Mouse (Mus musculus) right cerebral cortex, adult 2 months (tissue): ENCODE results near the gene Rhno1.

ENCODE experiments used
- DNase-seq, 2 experiments: peaks; one replicate each; pipeline ENCODE4 v3.0.0; 2021 to 2022; ENCODE audit warnings: low spot score in 2 of 2

Gene Rhno1

DNA sequence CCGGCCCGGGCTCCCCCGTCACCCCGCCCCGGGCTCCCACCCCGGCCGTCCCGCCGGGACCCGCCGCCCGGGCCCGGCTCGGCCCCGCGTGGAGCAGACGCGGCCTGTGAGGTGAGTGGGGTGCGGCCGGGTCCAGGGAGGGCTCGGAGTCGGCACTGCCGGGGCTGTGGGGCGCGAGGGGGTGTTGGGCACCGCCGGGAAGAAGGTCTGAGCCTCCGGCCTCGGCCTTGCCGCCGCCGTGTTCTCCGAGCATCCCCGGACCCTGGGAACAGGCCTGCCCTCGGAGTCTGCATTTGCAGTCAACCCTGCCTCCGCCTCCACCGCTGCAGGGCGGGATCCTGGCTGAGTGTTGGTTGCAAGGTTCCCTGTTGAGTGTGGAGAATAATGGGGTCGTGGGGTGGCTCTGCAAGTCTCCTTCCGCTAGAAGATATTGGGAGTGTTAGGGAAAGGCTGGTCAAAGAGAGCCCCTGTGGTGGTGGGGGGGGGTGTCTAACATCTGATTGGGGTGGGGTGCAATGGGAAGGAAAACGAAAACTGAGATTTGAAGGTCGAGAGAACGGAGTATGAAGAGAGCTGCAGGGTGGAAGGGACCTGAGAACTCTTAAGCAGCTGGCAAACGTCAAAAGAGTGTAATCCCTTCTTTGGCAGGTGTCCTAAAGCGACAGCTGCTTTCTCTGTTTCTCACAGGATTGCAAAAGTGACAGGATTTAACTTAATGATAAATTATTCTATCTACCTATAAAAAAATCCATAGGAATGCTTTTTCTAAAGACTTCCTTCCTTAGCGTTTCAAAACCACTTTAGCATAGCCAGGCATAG is 505 bp upstream of the Rhno1 start:
- DNase-seq: no peak

DNA sequence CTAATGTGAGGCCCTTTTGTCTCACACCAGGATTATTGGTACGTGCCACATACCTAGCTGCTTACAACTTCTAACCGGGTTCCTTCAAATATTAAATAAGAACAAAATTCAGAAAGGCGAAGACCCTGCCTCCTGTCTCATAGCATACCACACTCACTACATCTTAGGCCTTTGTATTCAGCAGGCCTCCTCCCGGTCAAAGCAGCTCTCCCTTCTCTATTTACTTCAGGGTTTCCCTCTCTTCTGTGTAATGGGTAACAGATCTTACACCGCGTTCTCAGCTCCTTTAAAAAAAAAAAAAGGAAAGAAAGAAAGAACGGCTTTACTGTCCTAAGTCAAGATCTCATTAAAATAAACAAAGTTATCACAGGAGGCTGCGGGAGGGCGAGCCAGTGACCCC is 810 bp downstream of the Rhno1 start:
- no peak for DNase-seq

DNA sequence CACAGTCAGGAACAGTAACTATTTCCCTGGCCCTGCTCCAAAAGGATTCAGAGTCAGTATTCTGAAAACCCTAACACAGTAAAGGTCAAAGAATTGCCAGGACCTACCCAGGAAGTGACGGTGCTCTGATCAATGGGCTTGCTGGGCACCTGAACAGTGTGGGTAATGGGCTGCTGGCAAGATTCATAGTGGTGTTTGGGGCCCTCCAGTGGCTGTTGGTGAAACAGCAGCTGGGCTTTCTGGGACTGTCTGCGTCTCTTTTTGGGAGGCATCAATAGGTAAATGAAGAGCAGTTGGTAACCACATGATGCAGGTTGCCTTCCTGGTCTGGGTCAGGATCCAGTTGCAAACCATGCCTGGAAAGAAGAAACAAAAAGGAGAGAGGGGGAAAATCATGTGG is 3.7 kb downstream of the Rhno1 start:
- DNase-seq: peak; percentile 84 to 85

DNA sequence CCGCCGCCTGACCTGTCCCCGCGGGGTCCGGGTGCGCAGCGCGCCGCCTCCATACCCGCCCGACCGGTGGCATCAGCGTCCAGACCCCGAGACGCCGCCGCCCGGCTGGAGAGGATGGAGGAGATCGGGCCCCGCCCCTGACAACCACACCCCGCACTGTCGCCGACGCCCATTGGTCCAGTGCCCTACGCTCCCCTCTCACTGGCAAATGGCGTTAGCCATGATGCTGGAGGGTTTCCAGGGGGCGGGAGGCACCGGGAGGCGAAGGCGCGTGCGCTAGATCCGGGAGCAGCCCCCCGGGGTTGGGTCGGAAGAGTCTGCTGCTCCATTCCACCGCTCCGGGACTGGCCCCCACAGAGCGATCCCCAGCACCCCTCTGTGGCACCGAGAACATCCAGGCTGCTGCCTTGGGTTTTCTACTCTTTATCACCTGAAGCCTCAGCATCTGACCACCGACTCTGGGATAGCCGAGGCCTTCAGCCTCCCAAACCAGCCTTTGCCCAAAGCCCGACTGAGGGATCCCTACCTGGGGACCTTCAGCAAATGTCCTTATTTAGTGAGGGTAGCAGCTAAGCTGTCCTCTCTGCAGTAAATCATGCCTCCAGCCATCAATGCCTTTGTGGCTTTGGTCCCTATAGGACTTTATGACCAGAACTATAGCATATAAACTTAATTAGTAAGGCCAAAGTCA is 6.8 kb downstream of the Rhno1 start, which contains the start of gene Tulp3:
Tulp3 (minus strand) TSS at position 126 of the 691 bp plus-strand sequence.
- peak; percentile 96 to 98 for DNase-seq

DNA sequence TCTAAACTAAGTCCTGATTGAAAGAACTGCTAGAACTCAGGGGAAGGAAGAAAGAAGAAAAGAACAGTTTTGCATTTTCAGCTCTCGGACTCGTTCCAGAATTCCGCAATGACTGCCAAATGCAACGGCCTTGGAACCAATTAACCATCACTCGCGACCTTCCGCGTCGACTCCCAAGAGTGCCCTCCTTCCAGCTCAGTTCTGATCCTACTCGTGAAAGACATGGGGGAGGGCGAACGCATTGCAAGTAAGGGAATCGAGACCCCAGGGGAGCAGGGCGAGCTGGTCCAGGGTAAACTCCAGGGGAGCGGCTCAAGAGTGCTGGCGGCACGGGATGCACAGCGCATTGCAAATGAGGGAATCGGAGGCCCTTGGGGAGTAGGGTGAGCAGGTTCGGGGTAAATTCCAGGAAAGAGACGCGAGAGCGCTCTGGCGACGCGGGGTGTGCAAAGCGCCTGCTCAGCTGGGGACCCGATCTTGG is 7.5 kb downstream of the Rhno1 start:
- peak; percentile 47 to 64 for DNase-seq

DNA sequence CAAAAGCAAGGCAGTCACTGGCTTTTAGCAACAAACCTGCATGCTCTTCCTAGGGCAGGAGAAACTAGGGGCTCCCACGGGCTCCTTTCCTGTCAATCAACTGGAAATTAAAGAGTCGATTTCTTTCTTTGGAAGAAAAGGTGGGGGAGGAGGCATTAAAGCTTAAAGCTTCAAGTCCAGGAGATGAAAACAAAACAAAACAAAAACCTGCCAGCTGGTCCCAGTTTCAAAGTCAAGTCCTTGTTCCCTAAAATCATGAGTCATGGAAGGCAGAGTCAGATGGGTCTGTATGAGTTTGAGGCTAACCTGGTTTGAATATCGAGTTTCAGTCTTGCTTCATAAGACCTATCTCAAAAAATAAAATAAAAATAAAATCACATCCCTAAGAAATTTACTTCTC is 8.6 kb downstream of the Rhno1 start:
- no peak for DNase-seq

DNA sequence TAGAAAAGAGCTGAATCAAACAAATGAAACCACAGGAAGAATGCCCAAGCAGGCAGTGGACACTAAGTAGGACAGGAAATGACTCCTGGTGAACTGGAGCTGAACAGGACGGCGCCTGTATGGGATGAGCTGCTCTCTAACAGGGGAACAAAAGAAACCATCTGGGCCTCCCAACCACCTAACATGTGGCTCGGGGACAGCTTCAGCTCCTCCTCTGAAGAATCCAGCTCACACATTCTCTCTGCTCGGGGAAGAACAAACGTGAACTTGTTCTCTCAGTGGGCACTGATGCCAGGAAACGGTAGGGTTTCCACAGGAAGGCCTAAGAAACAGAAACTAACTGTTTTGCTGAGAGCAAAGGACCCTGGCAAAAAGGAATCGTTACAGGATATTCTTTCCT is 13.0 kb downstream of the Rhno1 start:
- no peak for DNase-seq

DNA sequence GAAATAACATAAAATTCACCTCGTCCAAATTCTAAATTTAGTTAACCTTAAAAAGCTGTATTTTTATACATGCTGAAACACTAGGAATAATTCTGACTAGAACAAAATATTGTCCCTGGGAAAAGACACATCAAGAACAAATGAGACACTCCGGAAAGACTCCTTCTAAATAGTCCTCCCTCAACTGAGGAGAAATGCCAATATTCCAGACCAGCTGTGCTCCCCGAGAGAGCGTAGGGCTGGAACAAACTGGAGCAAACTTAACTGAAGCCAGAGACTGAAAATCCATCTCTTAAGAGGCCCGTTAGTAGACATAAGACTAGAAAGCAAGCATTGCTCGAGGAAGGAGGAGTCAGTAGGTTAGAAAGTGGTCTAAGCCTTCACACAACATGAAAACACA is 15.9 kb downstream of the Rhno1 start:
- no peak for DNase-seq

DNA sequence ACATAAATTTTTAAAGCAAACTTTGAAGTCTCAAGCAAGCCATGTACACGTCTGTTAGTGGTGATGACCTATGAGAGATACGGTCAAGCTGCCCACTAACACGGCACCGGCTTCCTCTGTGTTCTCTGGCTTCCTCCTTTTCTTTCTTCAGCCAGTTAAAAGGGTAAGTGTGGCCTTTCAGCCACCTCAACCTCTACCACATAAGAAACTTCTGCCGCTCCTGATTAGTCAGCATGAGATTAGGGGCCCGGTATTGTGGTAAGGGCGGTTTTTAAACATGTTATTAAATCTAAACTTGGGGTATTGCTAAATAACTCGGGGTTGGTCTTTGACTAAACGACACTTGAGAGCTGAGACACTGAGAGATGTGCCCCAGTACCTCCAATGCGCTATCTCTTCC is 17.1 kb downstream of the Rhno1 start:
- DNase-seq: no peak

DNA sequence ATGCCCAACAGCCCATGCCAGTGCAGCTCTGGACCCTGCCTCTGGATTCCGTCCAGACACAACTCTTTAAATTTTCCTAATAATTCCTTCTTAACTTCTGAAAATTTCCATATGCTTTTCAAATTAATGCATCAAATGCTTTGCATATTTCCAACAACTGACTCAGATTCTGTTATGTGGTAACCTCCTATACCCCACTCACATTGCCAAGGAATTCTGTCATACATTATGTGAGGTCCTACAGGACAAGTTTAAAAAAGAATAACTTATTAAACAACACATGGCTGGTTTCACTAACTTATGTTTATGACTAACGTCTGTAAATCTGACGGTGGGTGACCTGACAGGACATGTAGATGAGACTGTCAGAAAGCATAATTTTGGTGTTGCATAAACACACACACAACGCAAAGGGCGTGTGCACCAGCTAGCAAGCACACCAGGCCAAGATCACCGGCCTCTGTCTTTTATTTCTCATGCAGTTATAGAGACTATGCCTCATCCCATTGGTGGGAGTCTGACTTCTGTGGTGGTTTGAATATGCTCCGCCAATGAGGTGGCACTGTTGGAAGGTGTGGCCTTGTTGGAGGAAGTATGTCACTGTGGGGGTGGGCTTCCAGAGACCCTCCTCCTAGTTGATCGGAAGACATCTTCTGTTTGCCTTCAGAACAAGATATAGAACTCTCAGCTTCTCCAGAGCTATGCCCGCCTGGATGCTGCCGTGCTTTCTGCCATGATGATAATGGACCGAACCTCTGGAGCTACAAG is 20.6 kb downstream of the Rhno1 start:
- DNase-seq: no peak

DNA sequence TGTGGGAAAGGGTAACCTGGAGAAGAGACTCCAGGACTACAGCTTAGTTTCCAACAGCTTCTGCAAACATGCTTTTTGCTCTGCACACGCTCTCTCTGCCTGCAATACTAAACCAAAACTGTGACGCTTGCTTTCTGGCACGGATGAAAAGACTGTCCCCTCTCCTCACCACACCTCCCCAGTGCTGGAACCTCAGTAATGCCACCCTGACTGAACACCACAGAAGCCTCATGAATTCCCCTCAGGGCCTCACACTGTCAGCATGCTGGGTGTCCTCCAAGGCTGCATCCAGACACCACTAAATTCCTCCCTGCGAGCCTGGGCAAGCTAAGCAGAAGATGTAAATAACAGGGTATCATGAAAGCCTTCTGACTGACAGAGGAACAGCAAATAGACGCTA is 23.8 kb downstream of the Rhno1 start:
- no peak for DNase-seq

DNA sequence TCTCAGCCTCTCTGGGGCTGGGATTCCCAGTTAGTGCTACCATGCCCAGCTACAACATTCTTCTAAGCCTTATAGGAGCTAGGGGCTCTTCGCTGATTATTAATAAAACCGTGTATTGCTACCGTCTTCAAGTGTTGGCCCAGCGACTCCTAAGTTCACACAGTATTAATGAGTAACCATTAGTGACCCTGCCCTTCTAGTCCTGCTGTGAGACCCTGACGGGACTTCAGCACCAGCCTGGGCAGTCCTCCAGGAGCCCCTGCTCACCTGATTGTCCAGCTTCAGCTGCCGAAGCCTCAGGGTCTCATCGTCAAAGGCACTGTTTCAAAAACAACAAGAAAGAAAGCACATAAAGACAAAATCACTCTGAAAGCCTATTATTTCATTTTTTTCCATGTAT is 25.2 kb downstream of the Rhno1 start:
- DNase-seq: no peak

DNA sequence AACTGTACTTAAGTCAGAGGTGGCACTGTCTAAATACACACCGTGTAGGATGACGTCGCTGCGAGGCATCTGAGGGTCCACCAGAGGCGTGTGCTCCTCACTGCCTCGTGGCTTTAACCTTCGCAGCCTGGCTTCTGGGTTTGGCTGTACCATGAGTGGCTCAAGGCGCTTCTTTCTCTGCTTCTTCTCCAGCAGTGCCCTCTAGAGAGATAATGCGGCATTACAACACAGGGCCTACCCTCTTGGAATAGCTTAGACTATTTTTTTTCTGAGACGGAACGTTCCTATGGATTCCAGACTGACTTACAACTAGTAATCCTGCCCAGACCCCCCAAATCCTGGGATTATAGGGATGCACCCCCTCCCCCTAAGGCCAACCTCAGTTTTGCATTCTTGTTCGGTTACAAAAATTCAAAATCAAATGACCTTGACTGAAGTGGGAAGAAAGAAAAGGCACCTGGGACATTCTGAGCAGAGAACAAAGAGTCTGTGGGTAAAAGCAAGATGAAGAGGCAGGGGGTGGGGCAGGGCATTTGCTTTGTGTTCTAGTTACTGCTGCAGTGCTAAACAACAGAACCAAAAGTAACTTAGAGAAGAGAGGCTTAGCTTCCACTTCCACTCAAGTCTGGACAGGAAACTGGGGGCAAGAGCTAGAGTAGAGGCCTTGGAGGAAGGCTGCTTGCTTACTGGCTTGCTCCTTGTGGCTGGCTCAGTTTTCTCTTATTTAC is 28.1 kb downstream of the Rhno1 start:
- DNase-seq: peak; percentile 72 to 83

DNA sequence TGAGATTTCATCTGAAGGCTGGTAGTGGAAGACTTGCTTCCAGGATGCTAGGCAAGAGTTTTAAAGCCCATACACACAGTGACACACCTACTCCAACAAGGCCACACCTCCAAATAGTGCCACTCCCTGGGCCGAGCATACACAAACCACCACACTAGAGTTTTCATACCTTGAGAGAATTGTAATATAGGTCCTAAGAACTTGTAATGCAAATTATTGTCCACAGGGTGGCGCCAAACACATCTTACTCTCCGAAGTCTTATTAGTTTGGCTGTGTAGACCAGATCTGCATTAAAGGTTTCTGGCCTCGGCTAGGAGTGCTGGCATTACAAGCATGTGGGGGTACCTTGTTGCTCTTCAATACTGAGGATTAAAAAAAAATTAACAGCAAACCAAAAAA is 44.4 kb downstream of the Rhno1 start:
- peak; percentile 76 for DNase-seq

DNA sequence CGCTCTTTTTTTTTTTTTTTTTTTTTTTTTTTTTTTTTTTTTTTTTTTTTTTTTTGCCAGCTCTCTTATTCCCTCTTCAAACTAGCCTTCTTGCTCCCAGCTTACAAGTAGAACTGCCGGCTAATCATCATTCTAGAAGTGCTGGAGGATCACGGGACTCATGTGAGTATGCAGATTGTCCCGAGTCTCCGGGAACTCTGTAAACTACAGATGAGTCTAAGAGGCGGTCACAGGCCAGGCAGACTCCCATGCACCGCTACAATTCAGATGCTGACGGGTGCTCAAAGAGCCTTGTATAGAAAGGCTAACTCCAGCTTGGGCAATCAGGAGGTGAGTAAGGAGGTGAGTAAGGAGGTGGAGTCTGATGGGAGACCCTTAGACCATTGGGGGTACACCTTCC is 47.1 kb downstream of the Rhno1 start:
- no peak for DNase-seq

DNA sequence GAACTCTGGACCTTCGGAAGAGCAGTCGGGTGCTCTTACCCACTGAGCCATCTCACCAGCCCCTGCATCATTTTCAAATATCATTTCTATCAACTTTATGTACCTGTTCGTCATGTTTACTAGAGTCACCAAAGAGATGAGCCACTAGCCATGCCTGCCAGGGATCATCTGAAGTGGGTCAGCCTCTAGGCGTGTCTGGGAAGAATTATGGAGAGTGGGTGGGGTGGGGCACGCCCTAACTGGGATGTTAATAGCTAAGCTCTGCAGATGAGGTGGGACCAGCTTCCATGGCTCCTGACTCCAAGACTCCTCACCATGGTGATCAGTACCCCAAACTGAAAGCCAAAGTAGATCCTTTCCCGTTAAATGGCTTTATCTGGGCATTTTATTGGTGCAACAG is 47.9 kb downstream of the Rhno1 start:
- no peak for DNase-seq

DNA sequence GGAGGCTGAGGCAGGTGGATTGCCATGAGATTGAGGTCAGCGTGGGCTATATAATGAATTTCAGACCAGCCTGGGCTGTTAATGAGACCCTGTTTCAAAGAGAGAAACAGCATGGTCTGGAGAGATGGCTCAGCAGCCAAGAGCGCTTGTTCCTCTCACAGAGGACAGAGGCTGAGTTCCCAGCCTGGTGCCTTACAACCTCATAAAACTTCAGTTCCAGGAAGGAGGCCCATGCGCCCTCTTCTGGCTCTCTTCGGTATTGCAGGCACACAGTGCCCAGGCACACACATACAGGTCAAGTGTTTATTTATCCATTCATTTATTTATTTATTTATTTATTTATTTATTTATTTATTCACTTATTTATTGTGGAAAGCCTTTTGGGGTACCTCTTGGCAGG is 54.4 kb downstream of the Rhno1 start:
- DNase-seq: peak; percentile 32 to 45
